Mouse (Mus musculus) heart, embryonic 13.5 days (tissue): ENCODE results near the gene Coa4. TPM values are rescaled to one million over a fixed set of nuclear protein-coding genes. Genes with fewer than 3 reads are reported as not detected.

Experiments used
- ATAC-seq: fragments of 200-750 bp; cut with Nextera tagmentation; 2 replicates; pipeline ENCODE4 v1.8.0; 2017; ENCODE audit warnings: moderate TSS enrichment; ENCODE audit not compliant: insufficient number of reproducible peaks, low FRiP score, low TSS enrichment; ENCODE audit errors: extremely low read depth
- H3K27ac ChIP-seq: fragments of 300-500 bp; sonication (generic); replicated peaks from 2 replicates; pipeline ENCODE4 v1.5.1; 2015; ENCODE audit warnings: moderate library complexity, mild to moderate bottlenecking, inconsistent platforms
- H3K27me3 ChIP-seq: fragments of 300-500 bp; sonication (generic); replicated peaks from 2 replicates; pipeline ENCODE4 v1.6.1; 2015; ENCODE audit warnings: mild to moderate bottlenecking, inconsistent platforms
- H3K36me3 ChIP-seq: fragments of 300-500 bp; sonication (generic); 2 replicates; pipeline ENCODE4 v1.6.1; 2015; ENCODE audit warnings: mild to moderate bottlenecking, inconsistent platforms
- H3K4me1 ChIP-seq: fragments of 300-500 bp; sonication (generic); 2 replicates; pipeline ENCODE4 v1.6.1; 2015; ENCODE audit warnings: inconsistent platforms
- H3K4me2 ChIP-seq: fragments of 300-500 bp; sonication (generic); 2 replicates; pipeline ENCODE4 v1.6.1; 2015; ENCODE audit warnings: inconsistent platforms, mild to moderate bottlenecking, moderate library complexity
- H3K4me3 ChIP-seq: fragments of 300-500 bp; sonication (generic); 2 replicates; pipeline ENCODE4 v1.5.1; 2015; ENCODE audit warnings: moderate library complexity, mild to moderate bottlenecking, inconsistent platforms
- H3K9ac ChIP-seq: fragments of 300-500 bp; sonication (generic); 2 replicates; pipeline ENCODE4 v1.6.1; 2015; ENCODE audit warnings: inconsistent platforms, mild to moderate bottlenecking, moderate library complexity
- H3K9me3 ChIP-seq: fragments of 300-500 bp; sonication (generic); 2 replicates; pipeline ENCODE4 v1.6.1; 2016; ENCODE audit warnings: inconsistent platforms
- WGBS: fragments of 180-500 bp; shearing (Covaris S2); methylation state at CpG from one replicate; pipeline ENCODE4 v1.1.7; 2015; ENCODE audit warnings: mixed read lengths; 5-methylcytosine and 5-hydroxymethylcytosine counted together
- polyA plus RNA-seq: library from polyadenylated mRNA; unstranded; fragments of >200 nt; fragmentation: Nextera tagmentation; extraction: Ambion mirVana; gene quantifications from 2 replicates; pipeline ENCODE4 v1.2.1, GENCODE M21; 2015

Coa4 gene
- polyA plus RNA-seq, 1 experiment from 2014 or later, result 23.0 TPM

DNA sequence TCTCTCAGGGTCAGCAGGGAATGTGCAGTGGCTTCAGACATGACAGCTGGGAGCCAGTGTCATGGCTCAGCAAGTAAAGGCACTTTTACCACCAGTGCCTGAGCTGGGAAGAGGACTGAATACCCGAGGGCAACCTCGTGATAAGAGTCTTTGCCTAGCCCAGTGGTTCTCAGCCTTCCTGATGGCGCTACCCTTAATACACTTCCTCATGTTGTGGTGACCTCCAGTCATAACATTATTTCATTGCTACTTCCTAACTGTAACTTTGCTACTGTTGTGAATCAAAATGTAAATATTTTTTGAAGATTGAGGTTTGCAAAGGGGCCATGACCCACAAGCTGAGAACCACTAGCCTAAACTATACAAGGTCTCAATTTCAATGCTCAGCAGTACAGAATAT, 28.2 kb upstream of the Coa4 start:
- no peaks in the 10 kb centered on the region for H3K9me3 ChIP-seq
- no peak overlapping the region for H3K9ac ChIP-seq
- H3K27ac ChIP-seq, result no peak overlapping the region
- H3K27me3 ChIP-seq, result peaks cover 17% of the 10 kb centered on the region
- no peaks in the 10 kb centered on the region for H3K36me3 ChIP-seq
- no peaks in the 10 kb centered on the region; the same call in 1 of the 2 replicates for H3K4me1 ChIP-seq
- H3K4me3 ChIP-seq, result no peak overlapping the region
- ATAC-seq, result no peak
- 44% methylated on average over 3 of the region's 3 CpGs for WGBS
- H3K4me2 ChIP-seq, result no peak overlapping the region

DNA sequence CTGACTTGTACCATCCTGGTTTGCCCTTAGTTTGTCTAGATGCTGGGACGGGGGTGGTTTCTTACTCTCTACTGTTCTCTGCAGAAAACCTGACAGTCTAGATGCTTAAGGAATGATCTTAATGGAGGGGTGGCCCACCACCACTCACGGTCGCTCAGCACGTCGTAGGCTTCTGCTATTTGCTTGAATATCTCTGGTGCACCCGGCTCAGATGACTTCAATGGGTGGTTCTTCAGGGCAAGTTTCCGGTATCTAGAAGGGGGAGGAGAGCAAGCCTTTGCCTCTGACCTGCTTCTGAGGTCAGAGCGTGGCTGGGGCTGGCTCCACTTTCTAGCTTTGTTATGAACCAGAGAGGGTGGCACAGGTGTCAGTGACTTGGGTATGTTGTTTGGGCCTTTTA, 25.3 kb upstream of the Coa4 start:
- no peak for ATAC-seq
- no peaks in the 10 kb centered on the region for H3K9me3 ChIP-seq
- 67% methylated on average over 8 of the region's 8 CpGs for WGBS
- H3K36me3 ChIP-seq, result no peaks in the 10 kb centered on the region
- H3K27ac ChIP-seq, result no peak overlapping the region
- no peak overlapping the region for H3K4me3 ChIP-seq
- H3K27me3 ChIP-seq, result peaks cover 25% of the 10 kb centered on the region
- H3K9ac ChIP-seq, result no peak overlapping the region
- no peak overlapping the region for H3K4me2 ChIP-seq
- no peaks in the 10 kb centered on the region; the same call in 1 of the 2 replicates for H3K4me1 ChIP-seq

DNA sequence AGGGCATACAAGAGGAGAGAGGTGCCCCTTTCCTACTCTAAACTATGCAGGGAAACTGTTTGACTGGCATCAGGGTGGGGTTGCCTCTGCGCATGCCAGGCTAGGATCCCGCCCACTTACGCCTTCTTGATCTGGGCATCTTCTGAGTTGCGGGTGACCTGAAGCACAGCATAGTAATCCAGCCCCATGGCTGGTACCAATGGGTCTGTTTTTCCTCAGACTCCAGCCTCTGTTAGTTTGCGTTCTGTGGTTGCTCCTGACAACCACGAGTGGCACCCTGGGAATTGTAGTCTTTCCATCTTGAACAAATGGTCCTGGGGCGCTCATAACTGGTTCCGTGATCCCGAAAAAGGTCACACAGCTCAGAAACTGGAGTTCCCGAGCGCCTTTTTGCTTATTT, 22.3 kb upstream of the Coa4 start, which contains the start of gene Dnajb13:
TSS of gene Dnajb13 (minus strand) at position 388 of the 400 bp plus-strand sequence.
- peaks cover 25% of the 10 kb centered on the region for H3K27me3 ChIP-seq
- ATAC-seq, result no peak

DNA sequence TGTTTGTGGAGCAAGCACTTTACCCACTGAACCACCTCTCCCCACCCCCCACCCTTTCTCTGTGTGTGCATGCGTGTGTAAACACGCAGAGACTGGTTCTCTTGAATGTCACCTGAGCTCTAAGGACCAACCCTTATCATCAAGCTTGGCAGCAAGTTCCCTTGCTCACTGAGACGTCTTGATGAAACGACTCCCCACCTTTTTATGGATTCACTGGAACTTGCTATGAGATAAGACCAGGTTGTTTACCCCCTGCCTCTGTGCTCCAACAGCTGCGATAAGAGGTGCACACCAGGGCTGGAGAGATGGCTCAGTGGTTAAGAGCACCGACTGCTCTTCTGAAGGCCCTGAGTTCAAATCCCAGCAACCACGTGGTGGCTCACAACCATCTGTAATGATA, 16.7 kb upstream of the Coa4 start:
- 52% methylated on average over 7 of the region's 7 CpGs for WGBS
- Histone ChIP-seq H3K27ac (no peak overlapping the region), H3K9ac (no peak overlapping the region), H3K36me3 (no peaks in the 10 kb centered on the region), H3K9me3 (no peaks in the 10 kb centered on the region), H3K27me3 (0 out of 2 replicates have a peak, but pooled peaks cover 2% of the 10 kb centered on the region), H3K4me1 (no peaks in the 10 kb centered on the region), H3K4me3 (no peak overlapping the region), H3K4me2 (no peak overlapping the region)
- ATAC-seq, result no peak

More for the DNA sequence above, 22.3 kb upstream of the Coa4 start, which contains the start of gene Dnajb13:
- Histone ChIP-seq H3K9me3 (no peaks in the 10 kb centered on the region), H3K4me1 (no peaks in the 10 kb centered on the region; the same call in 1 of the 2 replicates), H3K9ac (no peak within 1 kb of the TSS), H3K4me2 (peak within 1 kb of the TSS; percentile 39), H3K36me3 (no peaks in the 10 kb centered on the region), H3K27ac (no peak within 1 kb of the TSS), H3K4me3 (0 out of 2 replicates have a peak within 1 kb of the TSS, but pooled peaks have one; percentile 6)
- WGBS, result 43% methylated on average over 11 of the region's 11 CpGs

DNA sequence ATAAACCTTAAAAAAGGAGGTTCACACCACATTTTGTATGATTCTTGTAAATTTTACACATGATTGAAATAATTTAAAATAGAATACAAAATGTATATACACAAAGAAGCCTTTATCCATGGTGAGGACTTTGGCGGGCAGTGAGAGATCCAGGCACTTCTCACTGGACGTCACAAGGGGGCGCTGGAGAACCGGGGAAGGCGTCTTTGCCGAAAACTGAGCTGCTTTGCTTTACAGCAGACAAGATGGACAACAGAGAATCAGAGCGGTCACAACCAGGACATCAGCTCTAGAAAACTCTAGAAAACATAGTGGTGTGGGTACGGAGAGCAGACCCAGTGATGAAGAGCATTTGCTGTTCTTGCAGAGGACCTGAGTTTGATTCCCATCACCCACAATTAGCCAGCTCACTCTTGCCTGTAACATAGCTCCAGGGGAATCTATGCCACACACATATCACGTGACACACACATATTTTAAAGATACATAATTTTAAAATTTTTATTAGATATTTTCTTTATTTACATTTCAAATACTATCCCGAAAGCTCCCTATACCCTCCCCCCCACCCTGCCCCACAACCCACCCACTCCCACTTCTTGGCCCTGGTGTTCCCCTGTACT, 16.1 kb upstream of the Coa4 start:
- Histone ChIP-seq H3K36me3 (no peaks in the 10 kb centered on the region), H3K4me2 (peak overlapping the region; percentile 38; the same call in 1 of the 2 replicates), H3K4me1 (no peaks in the 10 kb centered on the region), H3K4me3 (no peak overlapping the region), H3K9me3 (no peaks in the 10 kb centered on the region), H3K9ac (no peak overlapping the region), H3K27ac (no peak overlapping the region), H3K27me3 (0 out of 2 replicates have a peak, but pooled peaks cover 2% of the 10 kb centered on the region)
- ATAC-seq, result no peak
- WGBS, result 17% methylated on average over 10 of the region's 10 CpGs

DNA sequence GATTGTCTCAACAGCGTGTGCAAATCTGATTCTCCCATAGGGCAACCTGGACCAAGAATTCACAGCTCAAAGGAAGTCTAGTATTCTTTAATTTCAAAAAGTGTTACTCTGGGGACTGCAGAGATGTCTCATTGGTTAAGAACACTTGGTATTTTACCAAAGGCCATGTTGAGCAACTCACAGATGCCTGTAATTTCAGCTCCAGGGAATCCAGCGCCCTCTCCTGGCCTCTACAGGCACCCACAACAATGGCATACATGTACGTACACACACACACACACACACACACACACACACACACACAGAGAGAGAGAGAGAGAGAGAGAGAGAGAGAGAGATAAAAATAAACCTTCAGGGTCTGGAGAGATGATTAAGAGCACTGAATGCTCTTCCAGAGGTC, 14.6 kb upstream of the Coa4 start:
- H3K4me1 ChIP-seq, result no peaks in the 10 kb centered on the region
- H3K9ac ChIP-seq, result no peak overlapping the region
- no peaks in the 10 kb centered on the region for H3K27me3 ChIP-seq
- 69% methylated on average over 3 of the region's 3 CpGs for WGBS
- H3K4me2 ChIP-seq, result no peak overlapping the region
- no peak overlapping the region for H3K4me3 ChIP-seq
- H3K27ac ChIP-seq, result no peak overlapping the region
- ATAC-seq, result no peak
- no peaks in the 10 kb centered on the region for H3K9me3 ChIP-seq
- no peaks in the 10 kb centered on the region for H3K36me3 ChIP-seq

DNA sequence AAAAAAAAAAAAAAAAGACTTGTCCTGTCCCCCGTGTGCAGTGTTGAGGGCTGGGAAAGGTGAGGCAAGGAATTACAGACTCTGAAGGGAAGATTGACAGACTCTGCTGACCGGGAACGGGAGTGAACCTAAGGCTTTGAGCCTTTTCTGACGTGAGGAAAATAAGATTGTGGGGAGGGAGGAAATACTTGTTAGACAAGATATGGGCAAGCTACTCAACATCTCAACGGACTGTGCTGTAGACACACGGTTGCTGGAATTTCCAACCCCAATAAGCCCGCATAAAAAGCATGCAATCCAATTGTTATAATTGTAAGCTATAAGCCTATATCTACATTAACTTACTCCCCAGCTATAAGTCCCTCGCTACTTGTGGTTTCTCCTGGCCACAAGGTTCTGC, 12.2 kb upstream of the Coa4 start:
- WGBS, result 51% methylated on average over 8 of the region's 8 CpGs
- Histone ChIP-seq H3K4me1 (no peaks in the 10 kb centered on the region), H3K9me3 (no peaks in the 10 kb centered on the region), H3K27me3 (no peaks in the 10 kb centered on the region), H3K36me3 (no peaks in the 10 kb centered on the region), H3K4me3 (no peak overlapping the region), H3K9ac (no peak overlapping the region), H3K4me2 (no peak overlapping the region), H3K27ac (no peak overlapping the region)
- no peak for ATAC-seq

DNA sequence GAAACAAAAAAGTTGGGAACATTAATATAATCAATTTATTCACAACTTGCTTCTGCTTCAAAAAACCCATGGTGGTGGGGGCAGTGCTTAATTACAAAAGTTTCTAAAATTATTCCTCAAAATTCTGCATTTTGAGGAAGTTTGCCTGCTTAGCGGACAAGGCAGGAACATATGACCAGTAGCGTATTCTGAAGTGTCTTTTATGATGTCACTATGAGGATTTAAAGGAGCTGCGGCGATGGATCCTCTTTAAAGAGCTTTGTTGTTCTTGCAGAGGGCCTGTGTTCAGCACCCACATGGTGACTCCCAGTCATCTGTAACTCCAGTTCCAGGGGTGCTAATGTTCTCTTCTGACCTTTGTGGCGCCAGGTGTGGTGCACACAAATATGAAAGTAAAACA, 6.1 kb upstream of the Coa4 start:
- Histone ChIP-seq H3K9ac (no peak overlapping the region), H3K4me2 (no peak overlapping the region), H3K27ac (no peak overlapping the region), H3K9me3 (no peaks in the 10 kb centered on the region; the same call in 1 of the 2 replicates), H3K36me3 (no peaks in the 10 kb centered on the region), H3K27me3 (no peaks in the 10 kb centered on the region), H3K4me3 (no peak overlapping the region), H3K4me1 (no peaks in the 10 kb centered on the region)
- WGBS, result 89% methylated on average over 5 of the region's 5 CpGs
- no peak for ATAC-seq

DNA sequence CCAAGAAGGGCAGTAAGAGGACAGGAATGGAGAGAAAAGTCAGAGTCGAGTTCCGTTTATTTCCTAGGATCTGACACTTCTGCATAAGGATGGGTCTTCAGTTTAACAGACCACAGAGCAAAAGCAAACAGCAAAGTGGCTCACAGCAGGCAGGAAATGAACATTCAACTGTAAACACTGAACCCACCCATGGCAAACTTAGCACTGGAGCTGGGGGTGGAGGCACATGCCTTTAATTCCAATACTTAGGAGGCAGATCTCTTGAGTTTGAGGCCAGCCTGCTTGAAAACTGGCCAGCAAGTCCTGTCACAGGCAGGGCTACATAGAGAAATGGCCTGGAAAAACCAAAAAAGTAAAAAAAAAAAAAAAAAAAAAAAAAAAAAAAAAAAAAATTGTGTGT, 3.4 kb upstream of the Coa4 start:
- H3K4me2 ChIP-seq, result no peak overlapping the region
- no peaks in the 10 kb centered on the region for H3K27me3 ChIP-seq
- no peak overlapping the region for H3K27ac ChIP-seq
- no peak overlapping the region for H3K4me3 ChIP-seq
- no peaks in the 10 kb centered on the region for H3K36me3 ChIP-seq
- WGBS, result 49% methylated on average over 2 of the region's 2 CpGs
- H3K4me1 ChIP-seq, result peaks cover 12% of the 10 kb centered on the region
- H3K9ac ChIP-seq, result no peak overlapping the region
- no peak for ATAC-seq
- H3K9me3 ChIP-seq, result no peaks in the 10 kb centered on the region; the same call in 1 of the 2 replicates

DNA sequence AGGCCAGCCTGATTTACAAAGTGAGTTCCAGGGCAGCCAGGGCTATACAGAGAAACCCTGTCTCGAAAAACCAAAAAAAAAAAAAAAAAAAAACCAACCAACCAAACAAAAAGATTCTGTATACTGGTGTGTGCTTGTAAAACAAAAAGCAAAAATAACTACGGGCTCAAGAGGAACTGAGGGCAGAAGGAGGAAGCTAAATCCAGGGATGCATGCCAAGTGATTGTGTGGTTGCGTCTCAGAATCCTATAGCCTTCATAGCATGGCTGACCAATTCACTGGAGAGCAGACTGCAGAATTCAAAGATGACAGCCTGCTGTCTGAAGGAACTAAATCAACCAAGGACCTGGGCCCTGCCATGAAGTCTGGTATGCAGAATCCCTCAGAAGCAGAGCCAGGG, 2.7 kb upstream of the Coa4 start:
- Histone ChIP-seq H3K4me3 (no peak overlapping the region), H3K9ac (no peak overlapping the region), H3K4me2 (no peak overlapping the region), H3K4me1 (peaks cover 12% of the 10 kb centered on the region), H3K36me3 (peaks cover 5% of the 10 kb centered on the region), H3K27ac (no peak overlapping the region), H3K9me3 (no peaks in the 10 kb centered on the region; the same call in 1 of the 2 replicates), H3K27me3 (no peaks in the 10 kb centered on the region)
- ATAC-seq, result no peak
- 76% methylated on average over 3 of the region's 3 CpGs for WGBS

DNA sequence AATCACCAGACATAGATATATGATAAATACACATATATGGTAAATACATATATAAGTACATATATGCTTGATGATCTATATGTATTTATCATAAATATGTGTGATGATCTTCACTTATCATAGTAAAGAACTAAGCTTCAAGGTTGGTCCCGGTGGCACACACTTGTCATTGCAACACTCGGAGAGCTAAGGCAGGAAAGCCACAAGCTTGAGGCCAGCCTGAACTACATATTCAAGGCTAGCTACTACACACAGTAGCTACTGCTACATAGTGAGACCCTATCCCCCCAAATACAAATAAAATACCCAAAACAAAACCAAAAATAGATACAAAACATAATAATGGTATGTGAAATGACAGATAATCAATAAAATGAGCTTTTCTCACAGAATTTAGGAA, 1.0 kb upstream of the Coa4 start:
- peaks cover 12% of the 10 kb centered on the region for H3K4me1 ChIP-seq
- 69% methylated on average over 2 of the region's 2 CpGs for WGBS
- no peak overlapping the region for H3K27ac ChIP-seq
- peak overlapping the region; percentile 82 for H3K4me2 ChIP-seq
- no peaks in the 10 kb centered on the region for H3K9me3 ChIP-seq
- H3K27me3 ChIP-seq, result no peaks in the 10 kb centered on the region
- no peak overlapping the region for H3K4me3 ChIP-seq
- ATAC-seq, result no peak
- no peak overlapping the region for H3K9ac ChIP-seq
- H3K36me3 ChIP-seq, result peaks cover 21% of the 10 kb centered on the region

DNA sequence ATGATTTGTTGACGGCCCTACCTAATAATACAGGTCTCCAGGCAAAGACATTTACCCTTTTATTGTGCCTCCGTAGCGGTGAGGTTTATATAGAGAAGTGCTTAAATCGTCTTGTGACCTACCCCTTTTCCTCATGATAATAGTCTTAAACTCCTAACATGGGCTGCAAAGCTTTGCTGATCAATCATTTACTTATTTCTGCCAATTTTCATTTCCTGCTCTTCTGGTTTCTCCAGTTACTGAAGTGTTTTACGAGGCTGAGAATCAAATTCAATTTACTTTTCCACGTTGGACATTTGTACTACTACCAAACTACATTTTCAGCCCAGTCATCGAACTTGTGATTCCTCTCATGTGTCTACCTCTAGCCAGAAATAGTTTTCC, 640 bp downstream of the Coa4 start:
- 31% methylated on average over 7 of the region's 7 CpGs for WGBS
- peak overlapping the region; percentile 65 for H3K4me3 ChIP-seq

More for the DNA sequence above, 640 bp downstream of the Coa4 start:
- Histone ChIP-seq H3K27me3 (no peaks in the 10 kb centered on the region), H3K4me2 (peak overlapping the region; percentile 82), H3K9me3 (no peaks in the 10 kb centered on the region), H3K4me1 (peaks cover 12% of the 10 kb centered on the region), H3K36me3 (peaks cover 21% of the 10 kb centered on the region), H3K27ac (peak overlapping the region; percentile 82; the same call in 1 of the 2 replicates), H3K9ac (peak overlapping the region; percentile 84)
- ATAC-seq, result no peak
